Mouse (Mus musculus) C2C12 (cell line): Measurements from ENCODE around the gene Pus1.

Experiments
- CEBPB ChIP-seq: IDR thresholded peaks from one replicate; pipeline ENCODE4 v1.6.1; 2011; ENCODE audit warnings: low read depth, mild to moderate bottlenecking, control low read depth, moderate library complexity
- CTCF ChIP-seq: IDR thresholded peaks from one replicate; pipeline ENCODE4 v1.5.1; 2011; ENCODE audit not compliant: control insufficient read depth, insufficient read depth, insufficient read length
- MAX ChIP-seq: IDR thresholded peaks from one replicate; pipeline ENCODE4 v1.6.1; 2011; ENCODE audit warnings: mild to moderate bottlenecking, control low read depth
- MYOD1 ChIP-seq: IDR thresholded peaks from one replicate; pipeline ENCODE4 v1.6.1; 2011; ENCODE audit warnings: low read depth; ENCODE audit not compliant: control insufficient read depth, insufficient read length
- MYOG ChIP-seq: IDR thresholded peaks from one replicate; pipeline ENCODE4 v1.6.1; 2011; ENCODE audit not compliant: control insufficient read depth, insufficient read length; ENCODE audit errors: extremely low read depth

GRCm38 (mm10) chr5:110770031-110770445 lies 10.4 kb downstream of the Pus1 start:
- no peak for TF ChIP-seq CTCF
- TF ChIP-seq MAX: no peak
- no peak for TF ChIP-seq CEBPB
- no peak for TF ChIP-seq MYOG
- no peak for TF ChIP-seq MYOD1
